Mouse (Mus musculus) left cerebral cortex, adult 11 months (tissue): ENCODE data around the gene Dhx16.

Experiments used
- DNase-seq: peaks from one replicate; pipeline ENCODE4 v3.0.0; 2022; ENCODE audit warnings: low spot score

Dhx16 gene

DNA sequence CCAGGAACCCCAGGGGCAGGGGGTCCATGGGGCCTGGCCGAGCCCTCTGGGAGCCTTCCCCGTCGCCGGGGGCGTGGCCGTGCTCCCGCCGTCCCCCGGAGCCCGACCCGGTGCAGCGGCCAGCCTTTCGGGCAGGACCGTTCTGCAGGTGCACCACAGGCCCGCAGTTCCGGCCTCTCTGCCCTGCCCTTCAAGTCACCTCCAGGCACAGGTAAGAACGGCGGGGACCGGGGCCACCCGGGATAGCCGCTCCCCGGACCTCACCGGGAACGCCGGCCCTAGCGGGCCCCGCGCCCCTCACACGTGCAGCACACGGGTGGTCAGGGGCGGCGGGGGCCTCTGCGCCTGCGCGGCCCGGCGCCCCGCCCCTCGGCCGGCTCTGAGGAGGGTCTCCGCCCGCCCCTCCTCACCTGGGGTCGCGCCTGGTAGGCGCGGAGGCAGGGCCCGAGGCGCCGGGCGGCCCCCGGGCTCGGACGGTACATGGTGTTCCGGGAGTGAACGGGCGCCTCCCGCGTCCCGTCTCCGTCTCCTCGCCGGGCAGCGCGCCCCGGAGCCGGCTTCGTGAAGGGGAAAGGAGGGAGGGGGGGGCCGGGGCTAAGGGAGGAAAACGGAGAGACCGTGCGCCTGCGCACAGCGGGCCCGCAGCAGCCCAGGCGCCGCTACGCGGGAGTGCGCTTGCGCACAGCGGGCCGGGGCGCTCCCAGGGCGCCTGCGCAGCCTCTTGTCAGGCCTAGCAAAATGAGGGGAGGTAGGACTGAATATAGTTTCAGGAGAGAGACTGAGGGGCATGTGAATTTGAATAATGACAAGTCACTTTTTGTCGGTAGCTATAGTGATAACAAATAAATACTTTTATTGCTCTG is 17.4 kb downstream of the Dhx16 start, which contains the start of gene 2310061I04Rik:
Gene 2310061I04Rik, minus strand, starts transcription at position 651 of the 863 bp plus-strand sequence.
- DNase-seq: peak; percentile 86

DNA sequence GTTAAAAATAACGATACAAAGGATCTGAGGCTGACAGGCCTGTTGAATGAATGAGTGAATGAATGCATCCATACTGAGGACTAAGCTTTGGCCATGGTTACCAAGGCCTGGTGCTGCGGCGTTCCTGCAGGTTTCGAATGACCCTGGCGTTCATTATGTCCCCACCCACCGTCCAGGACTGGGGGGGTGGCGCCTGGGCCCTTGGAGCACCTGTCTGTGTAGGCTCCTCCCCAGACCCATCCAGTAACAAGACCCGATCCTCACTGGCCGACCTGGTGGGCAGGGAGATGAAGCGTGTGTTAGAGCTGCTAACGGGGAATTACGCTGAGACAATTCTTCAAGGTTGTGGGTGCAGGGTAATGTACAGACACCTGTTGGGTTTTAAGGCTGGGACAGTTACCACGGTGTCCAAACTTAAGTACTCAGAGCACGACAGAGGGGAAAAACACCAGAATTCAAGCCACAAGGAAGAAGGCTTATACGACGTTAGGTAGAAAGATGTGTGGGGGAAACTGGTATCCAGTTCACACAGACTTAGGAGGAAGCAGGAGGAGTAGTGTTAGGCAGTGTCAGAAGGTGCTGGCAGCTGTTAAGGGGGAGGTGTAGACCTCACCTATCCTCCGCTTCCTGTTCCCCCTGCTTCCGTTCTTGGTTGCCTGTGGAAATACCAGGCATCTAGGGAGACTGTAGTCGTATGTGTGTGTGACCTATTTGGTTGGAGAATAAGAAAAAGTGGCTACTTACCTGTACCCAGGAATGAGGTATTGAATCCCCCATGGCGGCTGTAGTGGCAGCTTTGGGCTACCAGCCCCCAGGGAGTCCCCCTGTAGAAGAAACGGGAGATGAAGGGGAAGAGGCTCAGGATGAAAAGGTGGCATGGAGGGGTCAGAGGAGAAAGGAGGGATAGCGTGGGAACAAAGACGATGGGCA is 18.3 kb downstream of the Dhx16 start:
- no peak for DNase-seq

DNA sequence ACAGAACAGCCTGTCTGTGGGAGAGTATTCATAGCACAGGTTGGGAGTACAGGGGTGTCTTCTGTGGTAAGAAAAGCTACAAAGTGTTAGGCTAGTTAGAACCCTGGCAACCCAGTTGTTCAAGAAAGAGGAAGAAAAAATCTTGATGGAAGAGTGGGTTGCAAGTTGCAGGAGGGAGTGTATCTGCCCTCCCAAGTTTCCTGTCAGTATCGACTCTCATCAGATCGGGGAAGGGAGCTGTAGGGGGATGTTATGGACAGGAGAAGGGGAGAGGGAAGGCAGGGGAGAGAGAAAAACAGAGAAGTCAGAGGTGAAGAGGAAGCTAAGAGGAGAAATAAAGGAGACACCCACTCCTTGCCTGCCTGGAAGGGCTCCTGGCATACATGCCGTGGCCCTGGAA is 21.0 kb downstream of the Dhx16 start:
- no peak for DNase-seq

DNA sequence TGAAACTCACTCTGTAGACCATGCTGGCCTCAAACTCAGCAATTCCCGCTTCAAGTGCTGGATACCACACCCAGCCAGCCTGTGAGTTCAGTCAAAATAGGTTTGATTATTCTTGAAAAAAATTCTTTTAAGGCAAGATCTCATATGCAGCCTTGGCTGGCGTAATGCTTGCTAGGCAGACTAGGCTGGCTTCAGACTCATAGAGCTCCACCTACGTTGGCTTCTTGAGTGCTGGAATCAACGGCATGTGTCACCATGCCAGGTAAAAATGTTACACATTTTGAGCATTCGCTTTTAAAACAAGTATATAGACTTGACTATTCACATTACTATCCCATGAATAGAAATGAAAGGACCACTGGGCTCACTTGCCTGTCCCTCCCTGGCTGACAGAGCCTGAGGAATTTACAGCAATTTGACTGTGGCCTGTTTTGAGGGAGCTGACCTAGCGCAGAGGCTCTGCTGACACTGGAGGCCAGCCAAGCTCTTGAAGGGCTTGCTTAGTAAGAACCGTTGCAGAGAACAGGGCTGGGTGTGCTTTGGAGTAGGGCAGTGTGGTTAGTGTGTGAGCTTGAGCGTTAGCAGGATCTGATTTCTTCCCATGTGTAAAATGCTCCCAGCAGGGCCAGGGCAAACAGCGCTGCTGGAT is 23.8 kb downstream of the Dhx16 start:
- no peak for DNase-seq

DNA sequence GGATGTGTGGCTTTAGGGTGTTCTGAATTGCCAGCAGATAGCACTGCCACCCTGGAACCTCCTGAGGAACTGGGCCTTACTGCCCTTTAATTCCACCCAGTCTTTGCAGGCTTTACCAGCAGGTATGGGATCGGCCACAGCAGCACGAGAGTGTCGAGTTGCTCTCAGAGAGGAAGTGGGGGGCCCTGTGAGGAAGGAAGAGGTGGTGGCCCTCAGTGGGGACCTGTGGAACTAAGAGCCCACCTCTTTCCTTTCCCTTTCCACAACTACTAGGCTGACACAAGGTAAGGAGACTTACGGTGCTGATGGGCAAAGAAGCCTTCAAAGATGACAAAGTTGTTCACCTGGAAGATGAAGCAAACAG is 24.4 kb downstream of the Dhx16 start:
- DNase-seq: no peak

DNA sequence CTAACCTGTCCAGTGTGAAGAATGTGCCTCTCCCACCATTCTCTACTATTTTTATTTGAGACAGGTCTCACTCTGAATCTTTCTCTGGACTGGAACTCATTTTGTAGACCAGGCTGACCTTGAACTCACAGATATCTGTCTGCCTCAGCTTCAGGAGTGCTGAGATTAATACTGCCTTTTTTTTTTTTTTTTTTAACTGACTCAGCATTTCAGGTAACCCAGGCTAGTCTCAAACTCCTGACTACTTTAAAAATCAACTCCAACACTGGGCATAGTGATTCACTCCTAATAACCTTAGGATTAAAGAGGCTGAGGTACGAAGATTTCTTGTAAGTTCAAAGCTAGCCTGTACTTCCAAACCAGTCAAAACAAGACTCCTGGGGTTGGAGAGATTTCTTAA is 26.0 kb downstream of the Dhx16 start:
- DNase-seq: no peak

DNA sequence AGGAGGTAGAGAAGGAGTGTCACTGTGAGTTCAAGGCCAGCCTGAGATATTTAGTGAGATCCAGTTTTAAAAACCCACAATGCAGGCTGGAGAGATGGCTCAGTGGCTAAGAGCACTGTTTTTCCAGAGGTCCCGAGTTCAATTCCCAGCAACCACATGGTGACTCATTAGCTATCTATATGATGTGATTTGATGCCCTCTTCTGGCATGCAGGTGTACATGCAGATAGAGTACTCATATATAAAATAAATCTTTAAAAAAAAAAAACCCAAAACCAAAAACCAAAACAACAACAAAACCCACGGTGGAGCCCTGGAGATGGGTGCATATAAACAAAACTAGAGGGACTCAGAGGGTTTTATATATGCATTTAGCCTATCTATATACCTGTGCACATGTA is 28.0 kb downstream of the Dhx16 start:
- no peak for DNase-seq

DNA sequence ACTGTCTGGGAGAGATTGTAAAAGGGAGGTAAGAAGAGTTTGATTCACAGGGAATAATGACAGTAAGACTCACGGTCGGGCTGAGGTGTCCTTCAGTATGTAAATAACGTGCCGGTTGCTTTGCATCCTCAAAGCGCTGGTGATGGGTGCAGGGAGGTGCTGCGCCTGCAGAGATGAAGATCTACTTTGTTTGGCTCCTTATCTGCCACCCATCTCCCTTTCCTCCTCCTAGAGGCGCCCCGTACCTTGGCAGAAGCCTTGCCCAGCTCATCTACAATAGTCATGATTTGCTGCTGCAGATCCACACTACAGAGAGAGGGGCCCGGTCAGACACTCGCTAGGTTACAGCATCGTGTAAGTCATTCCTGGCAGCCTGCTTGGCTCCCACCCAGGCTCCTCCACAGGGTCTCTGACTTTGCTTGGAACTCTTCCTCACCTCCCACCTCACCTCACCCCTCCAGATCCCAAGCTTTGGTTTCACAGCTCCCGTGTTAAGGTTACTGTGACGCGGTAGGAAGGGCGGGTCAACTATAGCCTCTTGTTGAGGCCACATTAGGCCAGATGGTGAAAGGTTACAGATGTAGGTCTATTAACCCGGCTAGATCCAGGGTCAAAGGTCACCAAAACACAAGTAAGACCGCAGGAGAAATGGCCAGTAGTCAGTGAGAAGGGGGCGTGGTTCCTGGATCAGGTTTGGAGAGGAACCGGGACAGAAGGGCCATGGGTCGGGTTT is 29.7 kb downstream of the Dhx16 start:
- no peak for DNase-seq

DNA sequence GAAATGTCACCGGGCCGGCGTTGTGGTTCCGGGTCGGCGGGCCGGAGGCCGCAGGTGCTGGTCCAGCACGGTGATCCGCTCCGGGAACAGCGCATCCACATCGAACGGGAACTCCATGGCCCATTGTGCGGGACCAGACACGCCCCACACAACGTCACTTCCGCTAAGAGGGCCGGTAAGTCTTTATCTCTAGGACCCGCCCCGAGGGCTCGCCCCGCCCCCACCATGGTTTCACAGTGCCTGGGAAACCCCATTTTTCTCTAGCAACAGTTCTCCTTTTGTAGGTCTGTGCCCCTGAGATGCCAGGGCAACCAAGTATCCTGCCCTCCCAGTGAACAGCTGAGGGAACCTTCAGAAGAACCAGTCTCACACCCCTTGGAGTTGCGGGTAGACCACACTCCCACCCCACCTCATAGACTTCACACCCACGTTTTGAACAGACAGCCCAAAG is 30.3 kb downstream of the Dhx16 start, which contains the start of gene Atat1:
Gene Atat1, minus strand, starts transcription at position 157 of the 451 bp plus-strand sequence.
- peak; percentile 91 for DNase-seq

DNA sequence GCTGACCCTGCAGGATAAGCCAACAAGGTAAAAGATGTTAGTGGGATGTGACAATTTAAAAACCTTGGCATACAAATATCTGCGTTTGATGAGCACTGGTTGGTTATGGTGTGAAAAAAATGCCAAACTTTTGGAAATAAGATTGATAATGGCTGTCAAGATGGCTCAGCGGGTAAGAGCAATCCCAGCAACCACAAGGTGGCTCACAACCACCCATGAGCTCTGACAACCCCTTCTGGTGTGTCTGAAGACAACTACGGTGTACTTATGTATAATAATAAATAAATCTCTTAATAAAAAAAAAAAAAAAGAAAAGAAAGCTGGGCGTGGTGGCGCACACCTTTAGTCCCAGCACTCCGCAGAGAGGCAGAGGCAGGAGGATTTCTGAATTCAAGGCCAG is 35.4 kb downstream of the Dhx16 start:
- DNase-seq: no peak

DNA sequence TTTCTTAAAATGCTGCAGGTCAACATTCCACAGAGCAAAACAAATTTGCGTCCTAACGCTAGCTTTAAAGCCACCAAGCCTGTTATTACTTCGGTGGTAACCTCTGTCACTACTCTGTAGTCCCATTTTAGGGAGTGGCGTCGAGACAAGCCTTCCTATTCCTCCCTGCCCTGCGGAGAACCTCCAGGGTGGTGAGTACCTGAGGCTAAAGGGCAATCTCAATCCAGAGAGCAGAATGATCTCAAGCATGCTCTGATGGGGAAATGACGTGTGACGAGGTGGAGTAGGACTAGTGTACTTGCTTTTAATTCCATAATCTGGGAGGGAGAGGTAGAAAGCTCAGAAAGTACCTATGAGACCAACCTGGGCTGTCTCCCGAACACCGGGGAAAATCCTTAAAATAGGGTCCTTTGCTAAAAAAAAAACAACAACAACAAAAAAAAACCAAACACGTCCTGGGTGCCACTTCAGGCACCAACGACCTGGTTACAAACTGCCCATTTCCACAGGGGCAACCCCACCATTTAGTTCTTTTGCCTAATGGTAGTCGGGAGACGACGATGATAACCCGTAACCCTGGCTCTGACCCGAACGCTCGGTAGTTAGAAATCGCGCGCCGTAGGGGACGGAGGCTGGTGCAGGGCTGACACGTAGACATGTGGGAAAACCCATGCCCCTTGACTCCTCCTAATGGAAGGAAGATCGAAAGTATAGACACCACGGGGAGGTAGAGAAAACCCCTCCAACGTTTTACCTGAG is 36.1 kb downstream of the Dhx16 start:
- DNase-seq: no peak

DNA sequence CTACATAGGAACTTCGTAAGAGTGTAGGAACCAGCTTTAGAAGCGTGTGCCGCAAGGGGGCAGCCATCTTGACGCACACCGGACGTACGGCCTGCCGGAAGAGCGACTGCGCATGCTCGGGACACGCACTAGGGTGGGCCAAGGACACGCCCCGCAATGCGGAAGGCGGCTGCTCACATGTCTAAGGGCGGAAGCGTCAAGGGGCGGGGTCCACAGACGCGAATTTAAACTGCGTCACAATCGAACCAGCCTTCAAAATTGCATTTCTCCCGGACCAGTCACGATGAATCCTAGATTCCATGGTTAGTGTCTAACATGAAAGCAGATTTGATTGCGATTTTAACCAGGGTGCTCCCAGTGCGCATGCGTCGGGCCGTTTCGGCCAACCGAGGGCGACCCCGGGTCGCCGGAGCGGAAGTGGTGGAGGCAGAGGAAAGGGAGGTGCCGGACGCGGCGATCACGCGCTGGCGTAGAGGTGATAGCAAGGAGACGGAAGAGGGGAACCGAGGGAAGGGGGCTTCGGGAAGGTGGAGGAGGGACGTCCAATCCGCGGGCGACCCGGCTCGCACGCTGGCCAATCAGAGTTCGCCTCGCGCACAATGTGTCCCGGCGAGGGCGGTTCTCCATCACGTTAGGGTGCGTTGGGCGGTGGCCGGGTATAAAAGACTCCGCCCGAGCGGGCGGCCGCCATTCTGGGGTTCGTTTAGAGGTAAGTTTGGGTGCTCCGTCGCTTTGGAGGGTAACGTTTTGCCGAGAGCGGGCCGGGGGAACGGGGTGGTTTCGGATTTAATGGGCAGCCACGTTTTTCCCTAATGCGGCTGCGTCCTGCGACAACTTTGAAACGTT is 36.9 kb downstream of the Dhx16 start, which contains the start of the genes Mrps18b and Ppp1r10:
Gene Mrps18b, minus strand, starts transcription at position 93 of the 846 bp plus-strand sequence.
Gene Ppp1r10, plus strand, starts transcription at position 138 of the 846 bp plus-strand sequence.
- peak; percentile 99 for DNase-seq

DNA sequence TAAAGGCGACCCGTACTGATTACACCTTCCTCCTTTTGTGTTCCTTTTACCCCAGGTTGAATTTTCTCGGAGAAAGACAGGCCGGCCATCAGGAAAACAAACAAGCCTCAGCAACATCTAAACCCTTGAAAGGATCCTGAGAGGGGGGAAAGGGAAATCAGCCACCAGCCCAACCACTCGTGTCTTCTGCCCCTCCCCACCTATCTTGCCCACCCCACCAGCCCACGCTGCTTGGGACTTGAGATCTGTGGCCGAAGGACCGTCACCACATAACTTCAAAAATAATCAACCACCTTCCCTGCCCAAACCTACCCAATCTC is 37.5 kb downstream of the Dhx16 start:
- no peak for DNase-seq

DNA sequence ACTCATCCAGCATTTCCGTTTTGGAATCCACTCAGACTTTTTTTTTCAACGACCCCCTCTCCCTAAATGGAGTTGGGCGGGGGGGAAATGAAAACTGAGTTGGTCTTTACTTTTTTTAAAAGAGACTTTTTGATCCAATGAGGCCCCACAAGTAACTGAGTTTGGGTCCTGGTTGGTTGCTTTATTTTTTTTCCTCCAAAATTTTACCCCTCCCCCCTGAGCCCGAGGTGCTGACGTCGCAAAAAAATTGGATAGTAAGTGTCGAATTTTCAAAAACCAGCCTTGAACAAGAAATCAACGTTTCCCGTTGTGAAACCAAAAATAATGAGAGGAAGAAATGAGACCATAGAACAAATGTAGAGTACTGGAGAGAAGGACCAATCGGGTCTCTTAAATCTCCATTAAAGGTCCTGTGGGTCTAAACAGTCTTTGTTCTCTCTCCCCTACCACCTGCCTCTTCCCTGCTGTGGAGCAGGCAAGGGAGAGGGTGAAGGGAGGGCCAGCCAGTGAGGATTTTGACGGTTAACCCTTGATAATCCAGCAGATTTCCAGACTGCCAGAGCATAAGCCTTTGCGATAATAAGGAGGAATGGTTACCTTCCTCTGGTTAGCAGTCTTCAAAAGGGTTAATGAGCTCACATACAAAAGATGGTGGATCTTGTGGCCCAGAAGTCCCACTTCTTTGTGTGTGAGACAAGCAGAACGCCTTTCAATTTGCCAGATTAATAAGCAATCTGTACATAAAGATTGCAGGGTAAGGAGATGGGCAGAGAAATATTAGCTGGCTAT is 38.0 kb downstream of the Dhx16 start:
- no peak for DNase-seq

DNA sequence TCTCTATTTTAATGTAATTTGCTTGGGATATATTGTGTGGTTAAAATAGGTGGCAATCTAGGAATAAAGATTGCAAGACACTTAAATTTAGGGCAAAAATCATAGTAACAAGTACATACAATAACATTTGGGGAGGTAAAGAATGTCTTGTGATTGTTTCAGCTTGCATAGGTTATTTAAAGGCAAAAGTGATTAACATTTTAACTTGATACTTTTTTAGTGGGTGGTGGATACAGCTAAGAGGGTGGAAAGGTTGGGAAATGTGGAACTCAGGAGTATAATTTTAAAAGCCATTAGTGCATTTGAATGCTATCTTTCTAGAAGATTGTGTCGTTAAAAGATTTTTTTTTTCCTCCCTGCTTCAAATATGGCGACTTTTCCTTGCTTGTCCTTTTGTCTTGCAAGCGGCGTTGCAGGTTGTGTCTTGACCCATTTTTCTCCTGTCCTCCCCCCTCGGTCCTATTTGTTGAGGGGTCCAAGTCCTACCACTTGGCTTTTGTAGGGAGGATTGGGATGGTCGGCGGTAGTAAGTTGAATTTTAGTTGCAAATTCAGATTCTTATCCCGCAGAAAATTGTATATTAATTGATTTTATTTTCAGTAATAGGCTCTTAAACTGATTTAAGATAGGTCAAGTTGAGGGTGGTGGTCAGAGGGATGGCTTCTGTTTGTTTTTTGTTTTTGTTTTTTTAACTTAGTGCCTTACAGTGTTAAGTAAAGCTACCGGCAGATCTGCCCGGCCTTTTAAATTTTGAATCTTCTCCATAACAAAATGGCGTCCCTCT is 38.8 kb downstream of the Dhx16 start:
- DNase-seq: no peak

DNA sequence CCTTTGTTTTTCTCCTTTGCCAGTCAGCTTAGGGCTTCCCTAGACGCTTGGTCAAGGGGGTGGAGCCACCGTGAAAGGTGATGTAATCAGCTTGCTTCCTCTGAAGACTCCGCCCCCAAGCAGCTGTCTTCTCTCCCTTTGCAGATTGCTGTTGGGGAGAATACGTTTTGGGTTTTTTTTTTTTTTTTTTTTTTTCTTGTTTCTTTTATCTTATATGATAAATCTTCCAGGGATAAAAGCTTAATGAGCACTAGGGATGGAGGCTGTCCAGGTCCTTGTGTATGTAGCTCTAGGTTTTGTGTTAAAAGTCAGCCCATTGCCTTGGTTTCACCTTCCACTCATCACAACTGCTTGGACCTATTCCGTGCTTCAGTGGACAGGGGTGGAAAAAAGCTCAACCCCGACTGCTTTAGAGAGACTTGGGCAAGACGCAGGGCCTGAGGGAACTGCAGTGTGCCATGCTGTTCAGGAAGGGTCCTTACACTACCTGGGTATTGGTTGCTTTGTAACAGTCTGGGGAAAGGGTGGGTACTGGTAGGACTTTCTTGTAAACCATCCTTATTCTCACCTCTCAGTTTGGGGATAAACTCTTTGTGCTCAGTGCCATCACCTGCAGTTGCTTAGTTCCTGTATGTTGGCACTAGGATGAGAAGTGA is 39.6 kb downstream of the Dhx16 start:
- peak; percentile 95 for DNase-seq

DNA sequence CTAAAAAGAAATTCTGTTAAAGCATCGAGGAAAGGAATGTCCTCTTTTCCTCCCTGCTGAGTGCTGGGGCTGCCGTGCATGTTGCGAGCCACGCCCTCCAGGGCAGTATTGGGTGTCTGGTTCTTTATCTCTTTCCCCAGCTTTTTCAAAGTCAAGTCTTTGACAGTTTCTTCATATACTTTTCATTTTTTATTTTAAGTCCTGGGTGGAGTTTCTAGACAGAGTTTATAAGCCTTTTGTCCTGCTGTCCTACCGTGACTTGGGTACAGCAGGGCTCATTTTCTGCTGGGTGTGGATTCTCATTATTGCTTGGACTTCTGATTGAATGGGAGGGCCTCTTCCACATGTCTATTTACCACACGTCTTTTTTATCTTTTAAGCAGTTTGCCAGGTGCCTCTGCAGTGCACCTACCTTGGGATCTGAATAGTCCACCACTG is 40.3 kb downstream of the Dhx16 start:
- DNase-seq: no peak

DNA sequence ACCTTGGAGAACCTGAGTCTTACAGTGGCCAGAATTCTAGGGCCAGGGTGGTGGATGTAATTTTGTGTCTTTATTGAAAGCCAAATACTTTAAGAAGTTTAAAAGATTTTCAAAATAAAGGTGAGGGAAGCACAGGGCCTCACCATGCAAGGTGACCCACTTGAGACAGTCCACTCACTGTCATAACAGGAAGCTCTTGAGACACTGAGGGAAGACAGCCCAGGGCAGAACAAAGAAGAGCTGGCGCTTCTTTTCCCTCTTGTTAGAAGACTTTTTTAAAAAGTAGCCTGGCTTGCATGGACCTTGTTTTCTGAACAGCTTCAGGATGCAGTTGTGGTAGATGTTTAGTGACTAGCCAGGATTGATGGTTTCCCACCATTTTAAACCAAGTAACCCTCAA is 40.8 kb downstream of the Dhx16 start:
- DNase-seq: no peak
